Mouse (Mus musculus): ENCODE measurements around the gene Vash2. TPM values are rescaled to one million over a fixed set of nuclear protein-coding genes. Genes with fewer than 3 reads are reported as not detected.
A peak's percentile ranks its signal among the peaks of the same experiment; 100 is the strongest.
"Not testable (repeated sequence)": the region's sequence is repeated elsewhere in the genome, so short reads cannot be mapped to it uniquely, and the experiment has no call there.

Gene Vash2
- total RNA-seq (2021), result 10 to 100 TPM; 31.5 to 31.9 TPM

GRCm38 (mm10) chr1:190979100-190979563 is at the start of gene Vash2:
Gene Vash2, minus strand, starts transcription at chr1:190979296.
- DNase-seq, result peak; percentile 92

DNA sequence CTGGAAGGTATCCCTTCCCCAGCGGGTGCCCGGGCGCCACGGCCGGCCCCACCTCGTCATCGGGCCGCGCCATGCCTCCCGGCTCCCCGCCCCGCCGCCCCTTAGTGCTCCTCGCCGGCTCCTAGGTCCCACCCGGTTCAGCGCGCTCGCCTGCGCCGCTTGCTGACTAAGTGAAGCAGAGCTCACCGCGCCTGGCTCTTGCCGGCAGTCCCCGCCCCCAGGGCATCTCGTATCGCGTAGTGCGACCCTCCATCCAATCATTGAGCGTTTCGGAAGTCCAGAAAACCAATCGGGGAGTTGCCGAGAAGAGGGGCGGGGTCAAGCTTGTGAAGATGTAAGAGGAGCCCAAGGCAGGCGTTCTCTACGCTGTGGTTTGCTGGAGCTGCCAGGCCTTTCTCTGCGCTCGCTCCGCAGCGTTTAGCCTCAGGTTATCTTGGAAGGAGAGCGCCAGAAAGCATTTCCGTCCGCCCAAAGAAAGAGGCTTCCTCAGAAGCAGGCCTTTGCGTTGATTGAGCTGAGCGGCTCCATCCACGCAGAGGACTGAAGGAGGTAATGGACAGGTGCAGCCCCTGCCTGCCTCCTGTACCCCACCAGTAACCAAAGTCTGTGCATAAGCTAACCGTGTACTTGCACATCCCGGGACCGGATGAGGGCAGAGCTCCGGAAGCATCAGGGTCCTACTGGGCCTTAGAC is 47.1 kb upstream of the Vash2 start, which contains the start of gene Flvcr1:
Gene Flvcr1 (minus strand): TSS at position 138 of the 693 bp plus-strand sequence.
- DNase-seq, result peak; percentile 98

DNA sequence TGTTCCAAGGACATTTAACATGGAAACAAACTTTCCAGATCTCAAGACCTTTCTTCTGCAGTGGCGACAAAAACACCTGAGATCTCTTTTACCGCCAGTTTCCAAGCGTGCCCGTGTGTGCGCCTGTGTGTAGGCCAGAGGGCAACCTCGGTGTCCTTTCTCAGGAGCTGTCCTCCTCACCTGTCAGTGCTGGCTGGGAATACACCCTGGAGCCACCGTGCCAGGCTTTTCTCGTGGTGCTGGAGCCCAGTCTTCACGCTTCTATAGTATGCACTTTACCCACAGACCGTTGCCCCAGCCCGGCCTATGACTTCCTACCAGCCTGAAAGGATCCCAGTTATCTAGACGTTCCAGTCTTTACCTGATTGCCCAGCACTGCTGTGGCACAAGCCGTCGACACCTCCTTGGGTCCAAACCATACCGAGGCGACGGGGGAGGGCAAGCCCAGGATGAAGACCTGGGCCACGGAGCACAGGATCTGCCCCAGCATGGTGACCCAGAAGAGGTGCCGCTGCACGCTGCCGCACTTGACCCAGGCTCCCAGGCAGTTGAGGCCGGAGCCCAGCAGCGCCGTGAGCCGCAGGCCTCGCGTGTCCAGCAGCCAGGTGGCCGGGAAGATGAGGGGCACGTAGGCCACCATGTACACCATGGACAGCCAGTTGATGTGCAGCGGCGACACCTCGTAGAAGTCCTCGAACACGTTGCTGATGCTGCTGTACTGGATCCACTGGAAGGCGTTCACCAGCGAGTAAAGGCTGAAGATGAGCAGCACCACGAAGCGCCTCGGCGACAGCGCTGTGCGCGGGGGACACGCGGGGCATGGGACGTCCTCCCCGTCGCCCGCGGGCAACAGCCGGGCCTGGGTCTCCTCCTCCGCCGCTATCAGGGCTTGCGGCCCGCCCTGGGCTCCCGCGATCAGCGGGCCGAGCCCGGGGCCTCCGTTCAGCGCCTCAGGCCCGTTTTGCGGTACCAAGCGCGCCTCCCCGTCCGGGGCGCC is 46.2 kb upstream of the Vash2 start:
- DNase-seq, result peak; percentile 14

- DNase-seq, result not testable (repeated sequence)
Observed at GRCm38 (mm10) chr1:191023806-191024205, 44.7 kb upstream of the Vash2 start.

DNA sequence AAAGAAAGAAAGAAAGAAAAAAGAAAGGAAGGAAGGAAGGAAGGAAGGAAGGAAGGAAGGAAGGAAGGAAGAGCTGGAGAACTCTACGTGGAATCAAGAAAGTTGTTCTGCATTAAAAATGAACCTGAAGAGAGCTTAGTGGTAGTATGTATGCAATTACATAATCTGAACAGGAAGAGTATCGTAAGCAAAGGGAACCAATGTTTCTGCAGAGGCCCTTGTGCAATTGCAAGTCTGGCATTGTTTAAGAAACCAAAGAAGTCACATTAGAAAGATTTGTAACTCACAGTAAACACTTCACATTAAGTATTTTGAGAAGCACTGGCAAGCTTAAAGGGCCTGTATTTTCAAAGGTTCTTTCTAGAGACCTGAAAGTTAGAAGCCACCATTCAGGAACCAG is 44.0 kb upstream of the Vash2 start:
- DNase-seq, result no peak

GRCm38 (mm10) chr1:191021016-191021415 is 41.9 kb upstream of the Vash2 start:
- DNase-seq, result no peak

- DNase-seq, result no peak
Observed at GRCm38 (mm10) chr1:191020217-191020924, 41.3 kb upstream of the Vash2 start.

- no peak for DNase-seq
Observed at GRCm38 (mm10) chr1:191019803-191020202, 40.7 kb upstream of the Vash2 start.

DNA sequence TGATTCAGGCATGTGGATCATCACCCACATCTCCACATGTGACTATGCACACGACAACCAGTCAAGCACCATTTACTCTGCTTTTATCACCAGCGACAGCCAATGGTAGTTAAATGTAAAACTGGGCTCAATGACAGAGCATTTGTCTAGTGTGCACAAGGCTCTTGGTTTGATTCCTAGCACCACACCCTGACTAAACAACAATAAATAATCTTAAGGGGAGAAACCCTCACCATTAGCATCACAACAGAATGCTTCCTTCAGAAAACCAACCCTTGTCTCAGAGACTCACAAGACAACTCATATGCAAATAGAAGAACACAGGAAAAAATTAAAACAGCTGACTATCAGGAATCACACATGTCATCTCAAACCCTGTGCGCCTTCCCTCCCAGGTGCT is 35.2 kb upstream of the Vash2 start:
- no peak for DNase-seq

- DNase-seq, result no peak
Observed at GRCm38 (mm10) chr1:191008707-191009106, 29.6 kb upstream of the Vash2 start.

GRCm38 (mm10) chr1:191002201-191002600 is 23.1 kb upstream of the Vash2 start:
- peak; percentile 39 for DNase-seq

- DNase-seq, result peak; percentile 34
Observed at GRCm38 (mm10) chr1:191000686-191001085, 21.6 kb upstream of the Vash2 start.

GRCm38 (mm10) chr1:190998027-190998426 is 18.9 kb upstream of the Vash2 start:
- no peak for DNase-seq

DNA sequence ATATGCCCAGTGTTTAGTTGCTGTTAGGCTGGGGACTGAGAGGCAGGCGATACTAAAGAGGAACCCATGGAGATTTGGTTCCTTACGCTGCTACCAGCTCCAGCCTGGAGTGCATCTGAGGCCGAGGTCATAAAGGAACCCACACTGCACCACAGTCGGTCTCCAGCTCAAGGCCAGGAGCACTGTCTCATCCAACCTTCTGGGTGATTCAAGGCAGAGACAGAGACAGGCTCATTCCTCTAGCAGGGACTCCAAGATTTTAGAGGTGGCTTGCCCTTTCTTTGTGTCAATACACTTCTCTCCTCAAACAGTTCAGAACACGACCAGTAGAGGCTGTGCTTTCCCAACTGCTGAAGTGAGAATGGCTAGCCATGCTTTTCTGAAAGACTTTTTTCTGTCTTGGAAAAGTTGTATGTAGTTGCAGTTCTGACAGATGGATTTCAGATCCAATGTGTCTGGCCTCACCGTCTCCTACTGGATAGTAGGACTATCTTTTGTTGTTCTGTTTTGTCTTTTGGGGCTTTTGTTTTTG is 17.3 kb upstream of the Vash2 start:
- DNase-seq, result no peak

GRCm38 (mm10) chr1:190995548-190995947 is 16.5 kb upstream of the Vash2 start:
- DNase-seq, result peak; percentile 85

DNA sequence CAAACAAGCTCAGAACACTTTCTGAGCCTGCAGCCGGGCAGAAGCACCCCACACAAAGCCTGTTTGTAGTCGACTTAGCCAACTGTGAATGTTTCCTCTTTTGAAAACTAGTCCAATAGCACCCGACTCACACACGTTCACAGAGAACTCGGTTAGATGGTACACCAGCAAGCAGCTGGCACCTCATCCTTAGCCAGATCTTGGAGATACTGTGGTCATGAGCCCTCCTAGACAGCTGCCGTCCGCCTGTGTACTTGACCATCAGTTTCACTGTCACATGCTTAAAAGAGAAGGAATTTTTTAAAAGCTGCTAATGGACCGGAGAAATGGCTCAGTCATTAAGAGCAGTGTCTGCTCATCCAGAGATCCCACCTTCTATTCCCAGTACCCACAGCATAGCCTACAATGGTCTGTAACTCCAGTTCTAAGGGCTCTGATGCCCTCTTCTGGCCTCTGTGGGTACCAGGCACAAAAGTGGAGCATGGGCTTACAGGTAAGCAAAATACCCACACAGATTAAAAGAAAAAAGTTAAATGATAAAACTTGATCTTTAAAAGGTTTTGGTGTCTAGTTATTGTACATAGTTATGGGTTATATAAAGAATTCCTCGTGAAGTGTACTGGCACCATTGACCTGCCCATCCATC is 10.5 kb upstream of the Vash2 start:
- no peak for DNase-seq

- no peak for DNase-seq
Observed at GRCm38 (mm10) chr1:190981412-190981811, 2.3 kb upstream of the Vash2 start.

DNA sequence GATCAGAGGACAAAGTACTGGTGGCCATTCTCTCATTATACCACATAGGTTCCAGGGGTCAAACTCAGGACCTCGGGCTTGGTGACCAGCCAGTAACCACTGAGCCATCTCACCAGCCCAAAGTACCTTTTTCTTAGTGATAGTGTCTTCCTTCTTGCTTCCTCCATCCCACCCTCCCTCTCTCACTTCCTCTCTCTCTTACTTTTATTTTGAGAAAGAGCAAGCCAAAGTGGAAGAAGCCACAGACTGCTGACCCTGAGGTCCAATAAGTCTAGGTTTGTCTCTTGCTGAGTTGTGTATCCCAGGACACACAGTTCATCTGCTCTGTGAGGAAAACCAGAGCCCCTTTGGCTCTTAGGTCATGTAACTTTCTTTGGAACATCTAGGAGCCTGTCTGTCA is 1.4 kb upstream of the Vash2 start:
- DNase-seq, result no peak

GRCm38 (mm10) chr1:190978511-190979073 is 504 bp downstream of the Vash2 start:
- DNase-seq, result peak; percentile 45

DNA sequence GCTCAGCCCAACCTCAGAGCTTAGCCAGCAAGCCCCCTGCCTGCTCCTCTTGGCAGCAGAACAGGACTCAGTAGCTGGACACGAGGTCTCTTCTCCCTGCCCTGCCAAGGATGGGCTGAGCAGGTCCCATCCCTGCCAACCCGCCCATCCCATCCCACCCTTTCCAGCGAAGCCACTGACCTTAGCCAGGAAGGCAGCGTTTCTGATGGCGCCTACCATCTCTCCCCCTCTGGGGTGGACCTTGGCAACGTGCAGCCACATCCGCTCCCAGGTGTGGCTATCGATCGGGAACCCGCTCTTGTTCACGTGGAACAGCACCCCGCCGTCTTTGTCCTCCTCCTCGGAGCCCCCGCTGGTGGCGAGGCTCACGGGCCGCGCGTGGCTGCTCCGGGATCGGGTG is 1.1 kb downstream of the Vash2 start:
- DNase-seq, result no peak

GRCm38 (mm10) chr1:190976887-190977573 is 2.1 kb downstream of the Vash2 start:
- DNase-seq, result no peak
